Mouse (Mus musculus) gastrocnemius, postnatal 14 days (tissue): ENCODE data around the gene Pdzd8. TPM values are rescaled to one million over a fixed set of nuclear protein-coding genes. Genes with fewer than 3 reads are reported as not detected.

Experiments used
- total RNA-seq, 2 experiments: library from RNA; stranded (reverse); gene quantifications; 2 replicates each; pipeline ENCODE4 v1.2.3; 2021

Pdzd8 gene
- total RNA-seq, 2 experiments from 2014 or later, result 12.9 to 13.3 TPM

Other genes starting within 250 kb of the Pdzd8 start
- not detected for gene Vax1, start 175.7 kb downstream of the Pdzd8 start, total RNA-seq
- gene Kcnk18, start 126.6 kb downstream of the Pdzd8 start, total RNA-seq, result not detected
- under 1 TPM; 0.16 to 0.21 TPM for gene Slc18a2, start 84.9 kb downstream of the Pdzd8 start, total RNA-seq
- gene Rps12-ps3, start 23.5 kb downstream of the Pdzd8 start, total RNA-seq, result 100 to 1,000 TPM; 372 to 502 TPM
- 1 to 10 TPM in 1 of 2 experiments, under 1 TPM in 1; 0.66 to 1.2 TPM for gene Emx2, start 112.6 kb upstream of the Pdzd8 start, total RNA-seq